Mouse (Mus musculus): ENCODE measurements at regions not wholly inside any gene's neighbourhood (a gene's known extent, or its start where the extent isn't known, plus 50 kb on each side); places are given as distances from the start of the nearest gene placed in this dataset.

DNA sequence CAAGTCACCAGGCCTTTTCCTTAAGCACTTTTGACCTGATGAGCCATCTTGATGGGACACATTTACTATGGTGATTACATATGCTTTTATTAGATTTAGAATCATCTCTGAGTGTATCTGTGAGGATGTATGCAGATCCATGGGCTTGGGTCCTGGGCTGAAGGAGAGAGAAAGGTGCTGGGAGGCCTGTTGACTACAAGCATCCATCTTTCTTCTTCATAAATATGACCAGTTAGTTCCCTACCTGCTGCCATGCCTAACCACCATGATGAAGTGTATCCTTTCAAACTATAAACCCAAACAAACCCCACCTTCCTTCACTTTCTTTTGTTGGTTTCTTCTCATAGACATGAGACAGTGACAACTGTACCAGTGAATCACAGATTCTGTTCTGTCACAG is 492.2 kb upstream of the Klf4 start:
- ATAC-seq (ENCODE audit: low read depth) (no peak), DNase-seq (ENCODE audit: low spot score) (no peak)
- no peak overlapping the region for H3K27ac ChIP-seq (replicated peaks; ENCODE audit: low read depth, low read length)
- no peaks in the 10 kb centered on the region for H3K9me3 ChIP-seq (ENCODE audit: control insufficient read depth, low read length)
- H3K27me3 ChIP-seq (replicated peaks; ENCODE audit: control insufficient read depth, insufficient read depth, low read length) = no peaks in the 10 kb centered on the region
- no peak overlapping the region for H3K4me3 ChIP-seq (ENCODE audit: low read depth, low read length)
- H3K9ac ChIP-seq (ENCODE audit: low read depth, low read length) = no peak overlapping the region
- H3K4me1 ChIP-seq (ENCODE audit: control insufficient read depth, insufficient read depth, low read length) = no peaks in the 10 kb centered on the region
- no peaks in the 10 kb centered on the region for H3K36me3 ChIP-seq (ENCODE audit: control insufficient read depth, insufficient read depth, low read length)
- H3K4me2 ChIP-seq (ENCODE audit: low read depth, low read length) = no peak overlapping the region

DNA sequence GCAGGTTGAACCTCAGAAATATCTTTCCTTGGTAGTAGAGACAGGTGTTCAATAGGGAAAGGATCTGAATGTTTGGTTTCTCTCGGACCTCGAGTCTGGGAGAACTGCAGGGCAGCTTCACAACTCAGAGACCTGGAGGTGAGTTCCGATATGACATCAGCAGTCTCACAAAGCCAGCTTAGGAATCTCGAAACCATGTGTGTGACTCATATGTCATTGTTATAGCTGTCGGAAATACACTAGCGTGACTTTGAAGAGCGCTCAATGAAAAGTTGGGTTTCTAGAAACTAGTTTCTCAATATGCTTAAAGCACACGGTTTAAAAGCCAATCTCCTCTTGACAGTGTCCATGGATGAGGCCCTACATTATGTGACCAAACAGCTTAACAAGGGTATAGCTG is 485.9 kb upstream of the Klf4 start:
- Histone ChIP-seq H3K27me3 (replicated peaks; ENCODE audit: control insufficient read depth, insufficient read depth, low read length) (no peaks in the 10 kb centered on the region), H3K9ac (ENCODE audit: low read depth, low read length) (no peak overlapping the region), H3K4me2 (ENCODE audit: low read depth, low read length) (no peak overlapping the region), H3K36me3 (ENCODE audit: control insufficient read depth, insufficient read depth, low read length) (no peaks in the 10 kb centered on the region), H3K4me1 (ENCODE audit: control insufficient read depth, insufficient read depth, low read length) (no peaks in the 10 kb centered on the region), H3K9me3 (ENCODE audit: control insufficient read depth, low read length) (no peaks in the 10 kb centered on the region), H3K27ac (replicated peaks; ENCODE audit: low read depth, low read length) (no peak overlapping the region), H3K4me3 (ENCODE audit: low read depth, low read length) (no peak overlapping the region)
- WGBS = 90% methylated on average over 8 of the region's 8 CpGs
- DNase-seq (ENCODE audit: low spot score) (no peak), ATAC-seq (ENCODE audit: low read depth) (no peak)

- no peak for DNase-seq (ENCODE audit: low spot score)
- H3K27ac ChIP-seq (replicated peaks; ENCODE audit: low read depth, low read length) = no peak overlapping the region
- ATAC-seq (ENCODE audit: low read depth) = no peak
- H3K4me1 ChIP-seq (ENCODE audit: control insufficient read depth, insufficient read depth, low read length) = no peaks in the 10 kb centered on the region
- no peaks in the 10 kb centered on the region for H3K27me3 ChIP-seq (replicated peaks; ENCODE audit: control insufficient read depth, insufficient read depth, low read length)
- WGBS = 91% methylated on average over 7 of the region's 7 CpGs
- no peak overlapping the region for H3K9ac ChIP-seq (ENCODE audit: low read depth, low read length)
- H3K4me3 ChIP-seq (ENCODE audit: low read depth, low read length) = no peak overlapping the region
- H3K4me2 ChIP-seq (ENCODE audit: low read depth, low read length) = no peak overlapping the region
- H3K9me3 ChIP-seq (ENCODE audit: control insufficient read depth, low read length) = no peaks in the 10 kb centered on the region
- no peaks in the 10 kb centered on the region for H3K36me3 ChIP-seq (ENCODE audit: control insufficient read depth, insufficient read depth, low read length)
These were observed 483.2 kb upstream of the Klf4 start for GRCm38 (mm10) chr4:56015481-56015880.

GRCm38 (mm10) chr4:56008287-56008686 is 476.0 kb upstream of the Klf4 start:
- no peaks in the 10 kb centered on the region for H3K9me3 ChIP-seq (ENCODE audit: control insufficient read depth, low read length)
- no peaks in the 10 kb centered on the region for H3K36me3 ChIP-seq (ENCODE audit: control insufficient read depth, insufficient read depth, low read length)
- H3K4me1 ChIP-seq (ENCODE audit: control insufficient read depth, insufficient read depth, low read length) = no peaks in the 10 kb centered on the region
- no peak overlapping the region for H3K9ac ChIP-seq (ENCODE audit: low read depth, low read length)
- WGBS = 87% methylated on average over 2 of the region's 2 CpGs
- no peak overlapping the region for H3K4me3 ChIP-seq (ENCODE audit: low read depth, low read length)
- ATAC-seq (ENCODE audit: low read depth) (no peak), DNase-seq (ENCODE audit: low spot score) (no peak)
- H3K4me2 ChIP-seq (ENCODE audit: low read depth, low read length) = no peak overlapping the region
- no peaks in the 10 kb centered on the region for H3K27me3 ChIP-seq (replicated peaks; ENCODE audit: control insufficient read depth, insufficient read depth, low read length)
- H3K27ac ChIP-seq (replicated peaks; ENCODE audit: low read depth, low read length) = no peak overlapping the region

GRCm38 (mm10) chr4:56004227-56004626 is 472.0 kb upstream of the Klf4 start:
- no peak overlapping the region for H3K4me2 ChIP-seq (ENCODE audit: low read depth, low read length)
- no peak overlapping the region for H3K9ac ChIP-seq (ENCODE audit: low read depth, low read length)
- 58% methylated on average over 5 of the region's 5 CpGs for WGBS
- no peak for ATAC-seq (ENCODE audit: low read depth)
- no peak for DNase-seq (ENCODE audit: low spot score)
- no peak overlapping the region for H3K27ac ChIP-seq (replicated peaks; ENCODE audit: low read depth, low read length)
- no peaks in the 10 kb centered on the region for H3K27me3 ChIP-seq (replicated peaks; ENCODE audit: control insufficient read depth, insufficient read depth, low read length)
- no peaks in the 10 kb centered on the region for H3K9me3 ChIP-seq (ENCODE audit: control insufficient read depth, low read length)
- H3K4me1 ChIP-seq (ENCODE audit: control insufficient read depth, insufficient read depth, low read length) = peaks cover 6% of the 10 kb centered on the region; the same call in 1 of the 2 replicates
- no peaks in the 10 kb centered on the region for H3K36me3 ChIP-seq (ENCODE audit: control insufficient read depth, insufficient read depth, low read length)
- no peak overlapping the region for H3K4me3 ChIP-seq (ENCODE audit: low read depth, low read length)

DNA sequence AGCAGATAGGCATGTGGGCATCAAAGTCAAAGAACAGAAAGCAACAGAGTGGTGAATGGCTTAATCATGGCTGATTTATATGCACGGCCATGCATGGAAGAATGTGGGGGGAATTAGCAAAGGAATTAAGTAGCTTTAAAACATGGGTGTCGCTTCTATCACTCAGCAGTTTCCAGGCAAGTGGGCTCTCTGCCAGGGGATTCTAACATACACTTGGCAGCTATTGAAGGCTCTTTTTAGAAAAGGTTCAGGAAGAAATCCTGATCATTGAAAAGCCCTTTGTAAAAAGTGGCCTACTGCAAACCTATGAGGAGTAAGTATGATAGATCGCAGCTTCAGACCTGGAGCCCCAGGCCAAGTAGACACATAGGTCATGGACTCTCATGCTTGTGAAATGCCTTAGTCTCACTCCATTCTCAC is 469.1 kb upstream of the Klf4 start:
- Histone ChIP-seq H3K4me3 (ENCODE audit: low read depth, low read length) (no peak overlapping the region), H3K9ac (ENCODE audit: low read depth, low read length) (no peak overlapping the region), H3K4me2 (ENCODE audit: low read depth, low read length) (no peak overlapping the region), H3K9me3 (ENCODE audit: control insufficient read depth, low read length) (no peaks in the 10 kb centered on the region), H3K27ac (replicated peaks; ENCODE audit: low read depth, low read length) (no peak overlapping the region), H3K4me1 (ENCODE audit: control insufficient read depth, insufficient read depth, low read length) (peaks cover 6% of the 10 kb centered on the region; the same call in 1 of the 2 replicates), H3K36me3 (ENCODE audit: control insufficient read depth, insufficient read depth, low read length) (no peaks in the 10 kb centered on the region), H3K27me3 (replicated peaks; ENCODE audit: control insufficient read depth, insufficient read depth, low read length) (no peaks in the 10 kb centered on the region)
- WGBS = 62% methylated on average over 3 of the region's 3 CpGs
- DNase-seq (ENCODE audit: low spot score) = peak; percentile 68
- no peak for ATAC-seq (ENCODE audit: low read depth)

DNA sequence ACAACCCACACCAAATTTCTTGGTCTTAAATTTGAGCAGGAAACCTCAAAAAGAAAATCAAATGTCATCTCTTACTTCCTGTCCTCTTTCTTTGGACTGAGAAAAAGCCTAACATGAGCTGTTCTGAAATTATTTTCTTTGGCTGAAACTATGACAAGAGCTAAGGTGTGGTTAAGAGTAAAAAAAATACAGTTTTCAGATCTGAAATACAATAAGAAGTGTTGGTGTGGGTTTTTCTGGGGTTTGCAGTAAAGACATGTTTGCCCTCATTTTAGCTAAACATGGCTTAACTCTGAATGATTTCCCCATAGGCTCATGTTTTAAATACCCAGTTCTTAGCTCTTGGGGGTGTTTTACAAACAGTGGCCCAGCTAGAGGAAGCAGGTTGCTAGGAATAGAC is 451.8 kb upstream of the Klf4 start:
- no peak overlapping the region for H3K4me3 ChIP-seq (ENCODE audit: low read depth, low read length)
- no peaks in the 10 kb centered on the region for H3K9me3 ChIP-seq (ENCODE audit: control insufficient read depth, low read length)
- no peaks in the 10 kb centered on the region for H3K36me3 ChIP-seq (ENCODE audit: control insufficient read depth, insufficient read depth, low read length)
- no peak overlapping the region for H3K4me2 ChIP-seq (ENCODE audit: low read depth, low read length)
- no peak overlapping the region for H3K27ac ChIP-seq (replicated peaks; ENCODE audit: low read depth, low read length)
- H3K9ac ChIP-seq (ENCODE audit: low read depth, low read length) = no peak overlapping the region
- peak; percentile 28 for DNase-seq (ENCODE audit: low spot score)
- no peak for ATAC-seq (ENCODE audit: low read depth)
- H3K27me3 ChIP-seq (replicated peaks; ENCODE audit: control insufficient read depth, insufficient read depth, low read length) = no peaks in the 10 kb centered on the region
- H3K4me1 ChIP-seq (ENCODE audit: control insufficient read depth, insufficient read depth, low read length) = no peaks in the 10 kb centered on the region

DNA sequence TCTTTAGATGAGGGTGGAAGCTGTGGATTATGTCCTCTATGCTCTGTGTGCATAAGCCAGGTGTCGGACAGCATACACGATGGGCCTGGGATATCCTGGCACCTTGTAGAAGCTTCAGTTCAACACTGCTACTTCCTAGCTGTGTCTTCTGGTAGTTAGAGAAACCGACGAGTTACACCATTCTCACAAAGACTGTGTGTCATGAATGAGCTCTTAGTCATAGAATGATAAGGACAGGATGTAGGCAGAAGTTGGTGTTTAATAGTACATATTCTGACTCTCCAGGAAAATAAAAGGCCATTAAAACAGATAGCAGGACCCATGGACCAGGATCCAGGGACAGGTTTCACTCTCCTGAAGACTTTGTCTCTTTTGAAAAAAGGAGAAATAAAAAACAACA is 446.3 kb upstream of the Klf4 start:
- DNase-seq (ENCODE audit: low spot score) (no peak), ATAC-seq (ENCODE audit: low read depth) (no peak)
- Histone ChIP-seq H3K36me3 (ENCODE audit: control insufficient read depth, insufficient read depth, low read length) (no peaks in the 10 kb centered on the region), H3K27me3 (replicated peaks; ENCODE audit: control insufficient read depth, insufficient read depth, low read length) (no peaks in the 10 kb centered on the region), H3K27ac (replicated peaks; ENCODE audit: low read depth, low read length) (no peak overlapping the region), H3K4me2 (ENCODE audit: low read depth, low read length) (no peak overlapping the region), H3K4me1 (ENCODE audit: control insufficient read depth, insufficient read depth, low read length) (no peaks in the 10 kb centered on the region), H3K4me3 (ENCODE audit: low read depth, low read length) (no peak overlapping the region), H3K9ac (ENCODE audit: low read depth, low read length) (no peak overlapping the region), H3K9me3 (ENCODE audit: control insufficient read depth, low read length) (no peaks in the 10 kb centered on the region)
- 90% methylated on average over 4 of the region's 4 CpGs for WGBS

- ATAC-seq (ENCODE audit: low read depth) (no peak), DNase-seq (ENCODE audit: low spot score) (no peak)
- WGBS = 90% methylated on average over 2 of the region's 2 CpGs
- H3K9me3 ChIP-seq (ENCODE audit: control insufficient read depth, low read length) = no peaks in the 10 kb centered on the region
- H3K9ac ChIP-seq (ENCODE audit: low read depth, low read length) = no peak overlapping the region
- H3K36me3 ChIP-seq (ENCODE audit: control insufficient read depth, insufficient read depth, low read length) = no peaks in the 10 kb centered on the region
- no peaks in the 10 kb centered on the region for H3K4me1 ChIP-seq (ENCODE audit: control insufficient read depth, insufficient read depth, low read length)
- no peaks in the 10 kb centered on the region for H3K27me3 ChIP-seq (replicated peaks; ENCODE audit: control insufficient read depth, insufficient read depth, low read length)
- no peak overlapping the region for H3K4me2 ChIP-seq (ENCODE audit: low read depth, low read length)
- no peak overlapping the region for H3K27ac ChIP-seq (replicated peaks; ENCODE audit: low read depth, low read length)
- no peak overlapping the region for H3K4me3 ChIP-seq (ENCODE audit: low read depth, low read length)
These were observed 444.0 kb upstream of the Klf4 start for GRCm38 (mm10) chr4:55976265-55976664.
